Mouse (Mus musculus): ENCODE data around the gene BC052040.

- no peak for TF ChIP-seq CTCF (IDR thresholded peaks at IDR 0.05)
- no peak for TF ChIP-seq POLR2A (IDR thresholded peaks at IDR 0.05; ENCODE audit: insufficient read depth, low read depth, low read length)
Measured at GRCm38 (mm10) chr2:115725503-115725902, 144.0 kb downstream of the BC052040 start.

Measured in heart, adult 2 months (tissue).